Mouse (Mus musculus): ENCODE measurements around the gene Dynlrb2.

The Dynlrb2 gene

GRCm38 (mm10) chr8:116504477-116505120 lies at the start of gene Dynlrb2:
Dynlrb2 (plus strand) TSS chr8:116504974.
- DNase-seq (ENCODE audit: low spot score in 2 of 2) = peak; percentile 79 to 84

DNA sequence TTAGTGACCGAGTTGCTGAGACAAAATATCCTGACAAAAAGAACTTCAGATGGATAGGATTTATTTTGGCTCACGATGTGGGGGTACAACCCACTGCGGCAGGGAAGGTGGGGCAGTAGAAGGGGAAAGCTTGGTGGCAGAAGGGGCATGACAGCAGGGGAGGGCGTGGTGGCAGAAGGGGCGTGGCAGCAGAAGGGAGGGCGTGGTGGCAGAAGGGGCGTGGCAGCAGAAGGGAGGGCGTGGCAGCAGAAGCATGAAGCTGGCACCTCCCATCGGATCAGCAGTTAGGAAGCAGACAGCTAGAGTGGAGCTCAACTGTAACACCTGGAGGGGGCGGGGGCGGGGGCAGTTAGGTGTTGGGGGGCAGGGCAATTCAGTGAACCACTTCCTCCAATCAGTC lies 46.2 kb upstream of the Dynlrb2 start:
- DNase-seq (ENCODE audit: low spot score in 2 of 2) = no peak

DNA sequence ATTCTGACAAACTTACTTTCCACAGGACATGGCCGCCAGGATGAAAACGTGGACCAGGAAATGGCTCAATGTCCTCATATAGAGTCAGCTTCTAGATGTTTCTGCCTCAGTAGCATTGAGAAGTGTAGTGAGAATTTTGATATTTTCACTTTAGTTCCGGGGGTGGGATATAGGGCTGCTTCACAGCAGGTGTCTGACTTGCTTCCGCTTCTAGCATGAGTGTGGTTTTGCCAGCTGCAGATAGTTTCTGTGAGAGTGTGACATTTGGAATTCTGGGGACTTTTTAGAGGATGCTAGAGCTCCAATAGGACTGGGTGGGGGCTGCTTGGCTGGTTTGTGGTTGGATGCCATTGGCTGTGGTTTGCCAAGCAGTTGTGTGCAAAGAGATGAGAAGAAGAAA lies 43.3 kb upstream of the Dynlrb2 start:
- no peak for DNase-seq (ENCODE audit: low spot score in 2 of 2)

GRCm38 (mm10) chr8:116466586-116466985 lies 38.2 kb upstream of the Dynlrb2 start:
- peak in 1 of 2 experiments; percentile 7 for DNase-seq (ENCODE audit: low spot score in 2 of 2)

- DNase-seq (ENCODE audit: low spot score in 2 of 2) = peak in 1 of 2 experiments; percentile 1
Observed at GRCm38 (mm10) chr8:116467027-116467426, 37.7 kb upstream of the Dynlrb2 start.

DNA sequence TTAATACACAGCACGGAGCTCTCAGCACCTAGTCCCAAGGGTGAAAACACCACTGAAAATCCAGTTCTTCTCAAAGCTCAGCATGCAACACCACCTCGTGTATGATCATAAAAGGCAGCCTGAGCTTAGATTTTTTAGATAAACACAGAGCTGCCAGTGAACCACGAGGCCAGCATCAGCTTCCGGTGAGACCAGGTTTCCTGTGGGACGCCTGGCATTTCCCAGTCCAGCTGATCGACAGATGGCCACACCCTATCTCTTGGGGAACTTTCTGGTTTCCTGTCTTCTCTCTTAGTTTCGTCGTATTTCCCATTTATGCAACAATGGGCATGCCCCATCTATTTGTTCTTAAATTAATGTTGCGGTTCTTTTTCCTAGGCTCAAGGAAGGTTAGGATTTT lies 26.8 kb upstream of the Dynlrb2 start:
- no peak for DNase-seq (ENCODE audit: low spot score in 2 of 2)

- no peak for DNase-seq (ENCODE audit: low spot score in 2 of 2)
Observed at GRCm38 (mm10) chr8:116478681-116479080, 26.1 kb upstream of the Dynlrb2 start.

GRCm38 (mm10) chr8:116480894-116481293 lies 23.9 kb upstream of the Dynlrb2 start:
- peak; percentile 6 to 17 for DNase-seq (ENCODE audit: low spot score in 2 of 2)

- DNase-seq (ENCODE audit: low spot score in 2 of 2) = no peak
Observed at GRCm38 (mm10) chr8:116482738-116483137, 22.0 kb upstream of the Dynlrb2 start.

- no peak for DNase-seq (ENCODE audit: low spot score in 2 of 2)
Observed at GRCm38 (mm10) chr8:116484087-116484486, 20.7 kb upstream of the Dynlrb2 start.

- DNase-seq (ENCODE audit: low spot score in 2 of 2) = no peak
Observed at GRCm38 (mm10) chr8:116488546-116488945, 16.2 kb upstream of the Dynlrb2 start.

DNA sequence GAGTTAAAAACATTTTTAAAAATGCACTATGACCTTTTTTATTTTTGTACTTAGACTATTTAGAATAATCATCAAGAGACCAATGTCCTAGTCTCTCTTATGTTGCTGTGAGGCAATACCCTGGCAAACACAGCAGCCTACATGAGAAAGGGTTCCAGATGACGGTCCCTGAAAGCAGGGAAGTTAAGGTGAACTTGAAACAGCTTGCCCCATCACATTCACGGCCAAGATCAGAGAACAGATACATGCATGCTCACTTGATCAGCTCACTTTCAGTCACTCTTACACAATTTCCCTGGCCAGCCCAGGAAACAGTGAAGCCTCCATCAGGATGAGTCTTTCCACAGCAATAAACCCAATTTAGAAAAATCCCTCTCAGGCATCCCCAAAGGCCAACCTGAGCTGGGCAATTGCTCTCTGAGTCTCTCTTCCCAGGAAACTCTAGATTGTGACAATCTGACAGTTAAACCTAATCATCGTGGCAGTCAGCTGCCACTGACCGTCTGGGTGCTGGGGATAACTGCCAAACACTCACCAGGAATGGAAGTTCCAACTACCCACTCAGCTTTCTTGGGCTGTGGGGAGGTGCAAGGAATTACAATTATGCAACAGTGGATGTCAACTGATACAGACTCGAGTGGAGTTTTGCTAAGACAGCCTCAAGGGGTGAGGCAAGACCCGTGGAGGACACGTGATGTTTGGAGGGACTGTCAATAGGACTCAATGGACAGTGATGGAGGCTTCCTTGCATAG lies 4.5 kb upstream of the Dynlrb2 start:
- DNase-seq (ENCODE audit: low spot score in 2 of 2) = no peak

- peak; percentile 61 to 69 for DNase-seq (ENCODE audit: low spot score in 2 of 2)
Observed at GRCm38 (mm10) chr8:116508721-116509120, 3.9 kb downstream of the Dynlrb2 start.

DNA sequence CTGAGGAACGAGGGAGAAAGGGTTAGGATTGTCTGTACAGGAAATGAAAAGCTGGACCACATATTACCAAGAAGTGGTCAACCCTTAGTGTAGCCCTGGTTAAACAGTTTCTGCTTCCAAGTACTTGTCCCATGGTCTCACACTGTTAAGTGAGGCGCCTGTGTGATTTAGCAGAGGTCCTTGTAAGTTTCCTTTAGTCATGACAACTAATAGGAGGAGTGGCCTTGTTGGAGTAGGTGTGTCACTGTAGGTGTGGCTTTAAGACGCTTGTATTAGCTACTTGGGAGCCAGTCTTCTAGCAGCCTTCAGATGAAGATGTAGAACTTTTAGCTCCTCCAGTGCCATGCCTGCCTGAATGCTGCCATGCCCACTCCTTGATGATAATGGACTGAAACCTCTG lies 4.5 kb downstream of the Dynlrb2 start:
- DNase-seq (ENCODE audit: low spot score in 2 of 2) = no peak

DNA sequence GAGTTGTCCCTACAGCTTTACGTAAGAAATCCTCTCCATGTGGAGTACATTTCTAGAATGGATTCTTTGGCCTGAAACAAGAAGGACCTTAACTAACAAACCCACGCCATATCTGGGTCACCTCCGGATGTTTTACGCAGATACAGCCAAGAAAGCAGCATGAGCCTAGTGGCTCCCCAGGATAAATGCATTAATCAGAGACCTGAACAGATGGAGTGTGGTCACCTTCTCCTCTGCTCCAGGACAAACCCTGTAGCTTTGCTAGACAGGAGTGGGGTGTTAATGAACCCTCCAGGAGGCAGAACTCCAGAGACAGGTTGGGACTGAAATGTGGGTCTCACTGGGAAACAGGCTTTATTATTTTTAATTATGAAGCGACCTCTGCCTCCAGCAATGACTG lies 14.9 kb downstream of the Dynlrb2 start:
- DNase-seq (ENCODE audit: low spot score in 2 of 2) = no peak

DNA sequence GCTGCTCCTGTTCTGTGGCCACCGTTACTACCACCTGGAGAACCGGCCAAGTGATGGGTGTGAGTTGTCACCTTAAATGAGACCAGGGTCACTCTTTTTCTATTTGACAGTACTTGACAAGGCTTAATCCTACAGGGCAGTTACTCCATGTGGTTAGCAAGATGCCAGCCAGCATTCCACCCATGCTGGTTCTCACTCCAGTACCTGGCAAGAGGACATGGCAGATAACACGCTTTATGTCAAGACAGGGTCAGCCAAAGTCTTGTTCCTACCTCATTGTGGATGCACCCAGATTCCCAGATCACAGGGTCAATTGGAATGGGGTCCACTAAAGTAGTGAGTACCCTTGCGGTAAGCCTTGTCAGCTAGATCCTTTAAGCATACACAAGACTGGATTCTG lies 16.4 kb downstream of the Dynlrb2 start:
- DNase-seq (ENCODE audit: low spot score in 2 of 2) = no peak

- DNase-seq (ENCODE audit: low spot score in 2 of 2) = no peak
Observed at GRCm38 (mm10) chr8:116521641-116522040, 16.9 kb downstream of the Dynlrb2 start.

DNA sequence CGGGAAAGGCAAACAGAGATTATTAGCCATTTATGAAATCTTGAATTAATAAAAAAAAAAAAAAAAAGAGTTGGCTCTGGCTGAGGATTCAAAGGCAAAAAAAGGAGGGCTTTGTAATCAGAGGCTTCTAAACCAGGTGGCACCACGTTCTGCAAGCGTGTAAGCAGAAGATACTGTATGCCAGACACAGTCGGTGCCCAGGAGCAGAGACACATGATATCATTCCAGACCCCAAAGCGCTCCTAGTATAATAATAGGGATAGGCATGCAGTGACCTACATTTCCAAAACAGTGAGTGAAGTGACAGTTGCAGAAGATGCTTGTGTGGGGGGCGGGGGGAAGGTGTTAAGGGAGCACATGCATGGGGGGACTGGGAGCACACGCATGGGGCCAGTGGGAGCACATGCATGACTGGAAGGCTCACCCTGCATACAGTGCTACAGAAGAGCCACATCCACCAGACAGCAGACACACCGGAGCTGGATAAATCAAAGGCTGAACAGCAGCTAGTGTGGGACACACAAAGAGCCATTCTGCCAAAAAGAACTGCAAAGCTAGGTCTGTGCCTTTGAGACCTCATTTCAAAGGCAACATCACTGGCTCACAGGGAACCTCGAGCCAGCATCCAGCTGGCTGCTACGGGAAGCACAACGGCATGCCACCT lies 17.5 kb downstream of the Dynlrb2 start:
- DNase-seq (ENCODE audit: low spot score in 2 of 2) = no peak

DNA sequence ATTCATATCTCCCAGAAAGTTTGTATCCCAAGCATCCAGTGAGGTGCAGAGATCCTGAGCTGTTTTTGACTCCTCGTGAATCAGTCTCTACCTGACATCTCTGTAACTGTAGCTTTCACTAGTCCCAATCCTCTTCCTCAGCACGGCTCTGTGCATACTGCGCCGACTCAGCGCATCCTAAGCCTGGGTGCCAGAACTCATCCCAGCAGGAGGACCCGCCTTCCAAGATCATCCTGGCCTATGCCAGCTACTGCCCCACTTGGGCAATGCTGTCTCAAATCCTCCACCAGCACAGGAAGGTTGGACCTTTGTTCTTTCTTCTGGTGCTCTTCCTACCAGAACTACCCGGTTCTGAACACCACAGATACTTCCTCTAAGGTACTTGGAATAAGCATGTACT lies 20.1 kb downstream of the Dynlrb2 start:
- DNase-seq (ENCODE audit: low spot score in 2 of 2) = no peak

GRCm38 (mm10) chr8:116528736-116529135 lies 24.0 kb downstream of the Dynlrb2 start:
- DNase-seq (ENCODE audit: low spot score in 2 of 2) = no peak

DNA sequence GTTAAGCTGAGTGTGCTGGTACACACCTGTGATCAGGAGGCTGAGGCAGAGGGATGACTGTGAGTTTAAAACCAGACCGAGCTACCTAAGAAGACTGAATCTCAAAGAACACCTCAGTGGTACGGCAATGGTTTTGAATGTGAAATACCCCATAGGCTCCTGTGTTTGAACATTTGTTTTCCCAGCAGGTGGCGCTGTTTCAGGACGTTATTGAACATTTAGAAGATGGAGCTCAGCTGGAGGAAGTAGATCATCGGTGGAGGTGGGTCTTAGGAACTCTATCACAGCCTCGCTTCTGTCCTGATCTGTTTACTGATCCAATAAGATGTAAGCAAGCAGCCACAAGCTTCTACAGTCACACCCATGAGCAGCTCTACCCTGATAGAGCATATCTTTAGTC lies 28.3 kb downstream of the Dynlrb2 start:
- DNase-seq (ENCODE audit: low spot score in 2 of 2) = no peak

- no peak for DNase-seq (ENCODE audit: low spot score in 2 of 2)
Observed at GRCm38 (mm10) chr8:116536786-116537185, 32.0 kb downstream of the Dynlrb2 start.

DNA sequence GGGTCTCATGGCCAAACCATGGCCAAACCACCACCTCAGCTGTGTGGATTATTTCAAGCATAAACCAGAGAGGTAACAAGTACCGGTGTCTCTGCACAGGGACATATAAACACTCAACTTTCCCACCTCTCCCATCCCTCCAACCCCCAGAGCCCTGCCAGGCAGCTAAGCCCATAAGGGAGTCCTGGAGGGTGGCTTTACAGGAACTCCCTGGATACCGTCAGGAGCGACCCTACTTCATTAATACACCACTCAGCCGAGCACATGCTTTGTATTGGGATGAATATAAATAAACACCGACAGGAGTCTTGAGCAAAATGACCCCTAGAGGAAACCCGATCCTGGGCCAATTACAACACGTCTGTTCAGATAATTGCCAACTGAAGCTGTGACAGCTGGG lies 34.0 kb downstream of the Dynlrb2 start:
- DNase-seq (ENCODE audit: low spot score in 2 of 2) = no peak

Measured in heart, adult 9 months (tissue).